Mouse (Mus musculus): ENCODE results near the gene Epha2.

GRCm38 (mm10) chr4:141328742-141329141 is 27.7 kb downstream of the Epha2 start:
- TF ChIP-seq CTCF (IDR thresholded peaks at IDR 0.05) (no peak), EP300 (IDR thresholded peaks at IDR 0.05) (no peak)

Data from lung, postnatal 0 days (tissue).